Mouse (Mus musculus) brown adipose tissue, adult 24 weeks (tissue): Measurements from ENCODE around the gene A030014E15Rik. TPM values are rescaled to one million over a fixed set of nuclear protein-coding genes. Genes with fewer than 3 reads are reported as not detected.
"Not testable (repeated sequence)": the region's sequence is repeated elsewhere in the genome, so short reads cannot be mapped to it uniquely, and the experiment has no call there.

Experiments used
- H3K27ac ChIP-seq: fragments of 200-500 bp; replicated peaks from 2 replicates; pipeline ENCODE4 v1.5.1; 2012; ENCODE audit warnings: low read depth, mild to moderate bottlenecking, low read length
- H3K4me1 ChIP-seq: fragments of 200-500 bp; 2 replicates; pipeline ENCODE4 v1.6.1; 2012; ENCODE audit warnings: low read length, mixed read lengths; ENCODE audit not compliant: control insufficient read depth, insufficient read depth, insufficient read length
- H3K4me3 ChIP-seq: fragments of 200-500 bp; 2 replicates; pipeline ENCODE4 v1.5.1; 2012; ENCODE audit warnings: low read depth, mild to moderate bottlenecking, low read length, moderate library complexity; ENCODE audit not compliant: insufficient read depth
- polyA plus RNA-seq: library from polyadenylated mRNA; stranded (reverse); fragments of >200 nt; gene quantifications from 2 replicates; pipeline ENCODE4 v1.2.4, GENCODE M21; 2012; ENCODE audit not compliant: missing spikeins, insufficient read depth, insufficient read length

A030014E15Rik gene
- not detected in 2 replicates for polyA plus RNA-seq

- no peak within 1 kb of the TSS for H3K4me3 ChIP-seq
- no peaks in the 10 kb centered on the region for H3K4me1 ChIP-seq
- no peak within 1 kb of the TSS for H3K27ac ChIP-seq
Measured at GRCm38 (mm10) chr1:82924650-82925049, at the start of gene A030014E15Rik. TSS of gene A030014E15Rik (plus strand) at chr1:82924917.

- Histone ChIP-seq H3K4me3 (no peak overlapping the region), H3K4me1 (no peaks in the 10 kb centered on the region), H3K27ac (no peak overlapping the region)
Measured at GRCm38 (mm10) chr1:82879172-82879571, 45.5 kb upstream of the A030014E15Rik start.

- Histone ChIP-seq H3K4me3 (no peak overlapping the region), H3K27ac (no peak overlapping the region), H3K4me1 (no peaks in the 10 kb centered on the region)
Measured at GRCm38 (mm10) chr1:82880196-82880595, 44.5 kb upstream of the A030014E15Rik start.

- Histone ChIP-seq H3K4me3 (no peak overlapping the region), H3K4me1 (no peaks in the 10 kb centered on the region), H3K27ac (no peak overlapping the region)
Measured at GRCm38 (mm10) chr1:82893269-82893668, 31.4 kb upstream of the A030014E15Rik start.

- no peak overlapping the region for H3K4me3 ChIP-seq
- no peak overlapping the region for H3K27ac ChIP-seq
- no peaks in the 10 kb centered on the region for H3K4me1 ChIP-seq
Measured at GRCm38 (mm10) chr1:82900567-82900966, 24.1 kb upstream of the A030014E15Rik start.

GRCm38 (mm10) chr1:82901201-82901600 lies 23.5 kb upstream of the A030014E15Rik start:
- Histone ChIP-seq H3K4me1 (no peaks in the 10 kb centered on the region), H3K4me3 (no peak overlapping the region), H3K27ac (no peak overlapping the region)

- no peak overlapping the region for H3K27ac ChIP-seq
- H3K4me3 ChIP-seq: no peak overlapping the region
- H3K4me1 ChIP-seq: no peaks in the 10 kb centered on the region
Measured at GRCm38 (mm10) chr1:82905886-82906285, 18.8 kb upstream of the A030014E15Rik start.

- Histone ChIP-seq H3K4me3 (no peak within 1 kb of the TSS), H3K27ac (no peak within 1 kb of the TSS), H3K4me1 (no peaks in the 10 kb centered on the region)
Measured at GRCm38 (mm10) chr1:82913025-82913424, 11.7 kb upstream of the A030014E15Rik start, which contains the start of gene A030005L19Rik. TSS of gene A030005L19Rik (plus strand) at chr1:82913325.

- H3K4me3 ChIP-seq, H3K27ac ChIP-seq, H3K4me1 ChIP-seq: not testable (repeated sequence)
Measured at GRCm38 (mm10) chr1:82913434-82913833, 11.3 kb upstream of the A030014E15Rik start.

GRCm38 (mm10) chr1:82930558-82930957 lies 5.8 kb downstream of the A030014E15Rik start:
- H3K27ac ChIP-seq, H3K4me3 ChIP-seq, H3K4me1 ChIP-seq: not testable (repeated sequence)

GRCm38 (mm10) chr1:82931326-82931725 lies 6.6 kb downstream of the A030014E15Rik start, which contains the start of gene Gm6217:
TSS of gene Gm6217 (minus strand) at chr1:82931399.
- H3K4me1 ChIP-seq, H3K4me3 ChIP-seq, H3K27ac ChIP-seq: not testable (repeated sequence)

- Histone ChIP-seq H3K27ac (no peak overlapping the region), H3K4me3 (no peak overlapping the region), H3K4me1 (no peaks in the 10 kb centered on the region)
Measured at GRCm38 (mm10) chr1:82938666-82939065, 13.9 kb downstream of the A030014E15Rik start.

GRCm38 (mm10) chr1:82942505-82942904 lies 17.8 kb downstream of the A030014E15Rik start:
- not testable (repeated sequence) for H3K4me3 ChIP-seq, H3K4me1 ChIP-seq, H3K27ac ChIP-seq

GRCm38 (mm10) chr1:82943295-82943694 lies 18.6 kb downstream of the A030014E15Rik start, which contains the start of gene A030003K21Rik:
TSS of gene A030003K21Rik (minus strand) at chr1:82943388.
- H3K4me3 ChIP-seq, H3K27ac ChIP-seq, H3K4me1 ChIP-seq: not testable (repeated sequence)

GRCm38 (mm10) chr1:82946029-82946428 lies 21.3 kb downstream of the A030014E15Rik start:
- not testable (repeated sequence) for H3K27ac ChIP-seq, H3K4me1 ChIP-seq, H3K4me3 ChIP-seq

GRCm38 (mm10) chr1:82948601-82949000 lies 23.9 kb downstream of the A030014E15Rik start:
- Histone ChIP-seq H3K4me1 (no peaks in the 10 kb centered on the region), H3K4me3 (no peak overlapping the region), H3K27ac (no peak overlapping the region)
